Mouse (Mus musculus) megakaryocyte, embryonic 14.5 days (primary cell): ENCODE data around the gene Gm20388.

Experiments used
- FLI1 ChIP-seq: IDR thresholded peaks from 2 replicates; pipeline ENCODE4 v1.6.1; 2012; ENCODE audit warnings: low read length, inconsistent platforms, mixed read lengths
- GATA1 ChIP-seq: IDR thresholded peaks from 3 replicates; pipeline ENCODE4 v1.6.1; 2012; ENCODE audit warnings: mixed read lengths, low read length, inconsistent platforms, borderline replicate concordance

DNA sequence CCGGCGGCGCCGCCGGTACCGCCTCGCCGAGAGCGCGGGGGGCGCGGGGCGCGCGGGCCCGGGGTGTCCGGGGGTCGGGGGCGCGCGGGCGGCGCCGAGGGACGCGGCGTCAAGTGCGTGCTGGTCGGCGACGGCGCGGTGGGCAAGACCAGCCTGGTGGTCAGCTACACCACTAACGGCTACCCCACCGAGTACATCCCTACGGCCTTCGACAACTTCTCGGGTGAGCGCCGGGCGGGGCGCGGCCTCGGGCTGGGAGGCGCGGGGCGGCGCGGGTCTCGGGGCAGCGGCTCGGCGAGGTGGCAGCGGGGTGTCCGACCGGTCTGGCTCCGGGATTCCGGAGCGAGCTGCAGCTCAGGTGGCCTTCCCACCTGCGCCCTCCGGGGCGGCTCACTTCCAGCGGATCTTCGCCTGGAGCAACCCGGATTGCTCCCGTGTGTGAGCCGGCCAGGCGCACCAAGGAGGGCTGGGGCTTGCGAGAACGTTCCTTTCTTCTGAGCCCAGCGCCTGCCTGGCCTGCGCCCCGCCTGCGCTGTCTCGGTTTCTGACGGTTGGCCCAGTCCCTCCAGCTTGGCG lies 3743.4 kb downstream of the Gm20388 start:
- TF ChIP-seq GATA1, result no peak
- no peak for TF ChIP-seq FLI1
